Mouse (Mus musculus): ENCODE measurements around the gene Sctr. TPM values are rescaled to one million over a fixed set of nuclear protein-coding genes. Genes with fewer than 3 reads are reported as not detected.

Gene Sctr
- polyA plus RNA-seq, 1 experiment from 2014 or later, result 0.61 TPM

GRCm38 (mm10) chr1:120033469-120033854, 26.8 kb downstream of the Sctr start:
- 87% methylated on average over 2 of the region's 2 CpGs for WGBS
- Histone ChIP-seq H3K4me1 (replicated peaks) (0 out of 2 replicates have a peak, but pooled peaks cover 4% of the 10 kb centered on the region), H3K36me3 (no peaks in the 10 kb centered on the region), H3K27ac (replicated peaks) (no peak overlapping the region), H3K4me2 (no peak overlapping the region), H3K9me3 (no peaks in the 10 kb centered on the region), H3K27me3 (no peaks in the 10 kb centered on the region), H3K4me3 (no peak overlapping the region), H3K9ac (no peak overlapping the region)
- no peak for ATAC-seq (ENCODE audit: low read depth)

GRCm38 (mm10) chr1:120034793-120035192, 28.1 kb downstream of the Sctr start:
- no peak overlapping the region for H3K9ac ChIP-seq
- no peak for ATAC-seq (ENCODE audit: low read depth)
- H3K9me3 ChIP-seq, result no peaks in the 10 kb centered on the region
- H3K4me3 ChIP-seq, result no peak overlapping the region
- H3K27me3 ChIP-seq, result no peaks in the 10 kb centered on the region
- WGBS, result 70% methylated on average over 1 of the region's 1 CpGs
- no peak overlapping the region for H3K27ac ChIP-seq (replicated peaks)
- H3K4me2 ChIP-seq, result no peak overlapping the region
- H3K4me1 ChIP-seq (replicated peaks), result 0 out of 2 replicates have a peak, but pooled peaks cover 4% of the 10 kb centered on the region
- H3K36me3 ChIP-seq, result no peaks in the 10 kb centered on the region

- no peak overlapping the region for H3K9ac ChIP-seq
- H3K27me3 ChIP-seq, result no peaks in the 10 kb centered on the region
- H3K27ac ChIP-seq (replicated peaks), result no peak overlapping the region
- H3K9me3 ChIP-seq, result no peaks in the 10 kb centered on the region
- WGBS, result 72% methylated on average over 7 of the region's 7 CpGs
- H3K36me3 ChIP-seq, result no peaks in the 10 kb centered on the region
- no peak overlapping the region for H3K4me2 ChIP-seq
- no peak for ATAC-seq (ENCODE audit: low read depth)
- H3K4me3 ChIP-seq, result no peak overlapping the region
- 0 out of 2 replicates have a peak, but pooled peaks cover 4% of the 10 kb centered on the region for H3K4me1 ChIP-seq (replicated peaks)
Observed at GRCm38 (mm10) chr1:120035456-120036034, 28.9 kb downstream of the Sctr start.

- H3K27ac ChIP-seq (replicated peaks), result no peak overlapping the region
- H3K4me1 ChIP-seq (replicated peaks), result 0 out of 2 replicates have a peak, but pooled peaks cover 4% of the 10 kb centered on the region
- no peak overlapping the region for H3K4me3 ChIP-seq
- H3K9ac ChIP-seq, result no peak overlapping the region
- H3K9me3 ChIP-seq, result no peaks in the 10 kb centered on the region
- no peaks in the 10 kb centered on the region for H3K27me3 ChIP-seq
- 67% methylated on average over 9 of the region's 9 CpGs for WGBS
- no peak overlapping the region for H3K4me2 ChIP-seq
- no peak for ATAC-seq (ENCODE audit: low read depth)
- no peaks in the 10 kb centered on the region for H3K36me3 ChIP-seq
Observed at GRCm38 (mm10) chr1:120037021-120037683, 30.5 kb downstream of the Sctr start.

GRCm38 (mm10) chr1:120038594-120038993, 31.9 kb downstream of the Sctr start:
- H3K4me3 ChIP-seq, result no peak overlapping the region
- ATAC-seq (ENCODE audit: low read depth), result no peak
- H3K27ac ChIP-seq (replicated peaks), result no peak overlapping the region
- H3K9me3 ChIP-seq, result no peaks in the 10 kb centered on the region
- no peaks in the 10 kb centered on the region for H3K36me3 ChIP-seq
- H3K27me3 ChIP-seq, result no peaks in the 10 kb centered on the region
- WGBS, result 84% methylated on average over 9 of the region's 9 CpGs
- no peak overlapping the region for H3K9ac ChIP-seq
- H3K4me1 ChIP-seq (replicated peaks), result 0 out of 2 replicates have a peak, but pooled peaks cover 4% of the 10 kb centered on the region
- H3K4me2 ChIP-seq, result no peak overlapping the region

- Histone ChIP-seq H3K27me3 (no peaks in the 10 kb centered on the region), H3K4me1 (replicated peaks) (no peaks in the 10 kb centered on the region), H3K9ac (no peak overlapping the region), H3K36me3 (no peaks in the 10 kb centered on the region), H3K4me3 (no peak overlapping the region), H3K9me3 (no peaks in the 10 kb centered on the region), H3K4me2 (no peak overlapping the region), H3K27ac (replicated peaks) (no peak overlapping the region)
- WGBS, result 65% methylated on average over 8 of the region's 8 CpGs
- ATAC-seq (ENCODE audit: low read depth), result no peak
Observed at GRCm38 (mm10) chr1:120042421-120042820, 35.7 kb downstream of the Sctr start.

GRCm38 (mm10) chr1:120044584-120044983, 37.9 kb downstream of the Sctr start:
- 90% methylated on average over 16 of the region's 16 CpGs for WGBS
- Histone ChIP-seq H3K27ac (replicated peaks) (no peak overlapping the region), H3K9me3 (no peaks in the 10 kb centered on the region), H3K4me1 (replicated peaks) (no peaks in the 10 kb centered on the region), H3K9ac (no peak overlapping the region), H3K4me3 (no peak overlapping the region), H3K4me2 (no peak overlapping the region), H3K36me3 (no peaks in the 10 kb centered on the region), H3K27me3 (no peaks in the 10 kb centered on the region)
- ATAC-seq (ENCODE audit: low read depth), result no peak

GRCm38 (mm10) chr1:120047325-120047724, 40.6 kb downstream of the Sctr start:
- no peak overlapping the region for H3K27ac ChIP-seq (replicated peaks)
- H3K9ac ChIP-seq, result no peak overlapping the region
- ATAC-seq (ENCODE audit: low read depth), result no peak
- no peaks in the 10 kb centered on the region for H3K4me1 ChIP-seq (replicated peaks)
- no peak overlapping the region for H3K4me2 ChIP-seq
- H3K4me3 ChIP-seq, result no peak overlapping the region
- no peaks in the 10 kb centered on the region for H3K36me3 ChIP-seq
- H3K9me3 ChIP-seq, result no peaks in the 10 kb centered on the region
- no peaks in the 10 kb centered on the region for H3K27me3 ChIP-seq

- ATAC-seq (ENCODE audit: low read depth), result no peak
- Histone ChIP-seq H3K9ac (no peak overlapping the region), H3K27ac (replicated peaks) (no peak overlapping the region), H3K9me3 (no peaks in the 10 kb centered on the region), H3K27me3 (no peaks in the 10 kb centered on the region), H3K4me3 (no peak overlapping the region), H3K4me2 (no peak overlapping the region), H3K36me3 (no peaks in the 10 kb centered on the region), H3K4me1 (replicated peaks) (no peaks in the 10 kb centered on the region)
- 34% methylated on average over 1 of the region's 1 CpGs for WGBS
Observed at GRCm38 (mm10) chr1:120051070-120051469, 44.4 kb downstream of the Sctr start.

GRCm38 (mm10) chr1:120054997-120055396, 48.3 kb downstream of the Sctr start:
- no peaks in the 10 kb centered on the region for H3K27me3 ChIP-seq

GRCm38 (mm10) chr1:120055475-120055874, 48.8 kb downstream of the Sctr start:
- H3K4me2 ChIP-seq, result no peak overlapping the region
- H3K27ac ChIP-seq (replicated peaks), result no peak overlapping the region
- 75% methylated on average over 6 of the region's 6 CpGs for WGBS
- no peaks in the 10 kb centered on the region for H3K9me3 ChIP-seq
- no peak for ATAC-seq (ENCODE audit: low read depth)
- no peak overlapping the region for H3K4me3 ChIP-seq
- no peak overlapping the region for H3K9ac ChIP-seq
- H3K36me3 ChIP-seq, result no peaks in the 10 kb centered on the region
- H3K4me1 ChIP-seq (replicated peaks), result 0 out of 2 replicates have a peak, but pooled peaks cover 2% of the 10 kb centered on the region
- no peaks in the 10 kb centered on the region for H3K27me3 ChIP-seq

More at GRCm38 (mm10) chr1:120054997-120055396, 48.3 kb downstream of the Sctr start:
- Histone ChIP-seq H3K4me2 (no peak overlapping the region), H3K4me1 (replicated peaks) (0 out of 2 replicates have a peak, but pooled peaks cover 2% of the 10 kb centered on the region), H3K9ac (no peak overlapping the region), H3K27ac (replicated peaks) (no peak overlapping the region), H3K36me3 (no peaks in the 10 kb centered on the region), H3K4me3 (no peak overlapping the region), H3K9me3 (no peaks in the 10 kb centered on the region)
- no peak for ATAC-seq (ENCODE audit: low read depth)
- WGBS, result 85% methylated on average over 6 of the region's 6 CpGs

GRCm38 (mm10) chr1:120056236-120056635, 49.5 kb downstream of the Sctr start:
- Histone ChIP-seq H3K4me1 (replicated peaks) (0 out of 2 replicates have a peak, but pooled peaks cover 2% of the 10 kb centered on the region), H3K4me3 (no peak overlapping the region), H3K9ac (no peak overlapping the region), H3K27ac (replicated peaks) (no peak overlapping the region), H3K36me3 (no peaks in the 10 kb centered on the region), H3K4me2 (no peak overlapping the region), H3K9me3 (no peaks in the 10 kb centered on the region), H3K27me3 (no peaks in the 10 kb centered on the region)
- ATAC-seq (ENCODE audit: low read depth), result no peak
- whole genome bisulfite sequencing, result 67% methylated on average over 7 of the region's 7 CpGs

Measured in neural tube, embryonic 13.5 days (tissue).